Mouse (Mus musculus): Measurements from ENCODE around the gene Gm29564. TPM values are rescaled to one million over a fixed set of nuclear protein-coding genes. Genes with fewer than 3 reads are reported as not detected.
"Not testable (repeated sequence)": the region's sequence is repeated elsewhere in the genome, so short reads cannot be mapped to it uniquely, and the experiment has no call there.

Gm29564 gene
- total RNA-seq (2012; rRNA removed) = not detected in 2 replicates
- not detected for polyA plus RNA-seq (2012; ENCODE audit: insufficient read depth in 1 of 2, insufficient read length in 2 of 2, low read depth in 1 of 2, low replicate concordance in 2 of 2, missing spikeins in 1 of 2)

DNA sequence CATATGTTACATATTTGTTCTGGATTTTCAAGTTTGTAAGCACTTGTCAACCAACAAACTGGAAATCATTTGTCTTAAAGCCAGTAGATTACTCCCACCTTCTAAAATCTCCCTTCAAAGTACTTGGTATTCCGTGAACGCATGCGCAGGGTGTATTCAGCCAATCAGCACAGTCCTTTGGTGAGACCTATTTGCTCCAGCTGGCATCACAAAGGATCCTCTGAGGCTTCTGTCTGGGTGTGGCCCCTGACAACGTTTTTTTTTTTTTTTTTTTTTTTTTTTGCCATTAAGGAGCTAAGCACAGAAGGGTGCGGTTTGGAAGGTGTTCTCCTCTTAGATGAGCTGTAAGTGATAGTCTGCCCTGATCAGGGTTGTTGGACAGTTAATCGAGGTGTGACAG, at the start of gene Gm29564:
TSS of gene Gm29564 (plus strand) at position 301 of the 400 bp plus-strand sequence.
- H3K4me1 ChIP-seq (ENCODE audit: control insufficient read depth in 1 of 2, insufficient read depth in 2 of 2, low read length in 2 of 2); H3K36me3 ChIP-seq (ENCODE audit: control insufficient read depth in 1 of 2, insufficient read depth in 2 of 2, low read length in 2 of 2): not testable (repeated sequence)

More for the DNA sequence above, at the start of gene Gm29564:
- not testable (repeated sequence) for DNase-seq (ENCODE audit: low read depth, low spot score); H3K27ac ChIP-seq (ENCODE audit: control insufficient read depth, low read depth, low read length); H3K27me3 ChIP-seq (ENCODE audit: control insufficient read depth in 1 of 2, insufficient read depth in 2 of 2, low read length in 2 of 2); H3K9me3 ChIP-seq (replicated peaks; ENCODE audit: insufficient read depth, low read length); H3K4me3 ChIP-seq (ENCODE audit: control insufficient read depth in 1 of 2, insufficient read depth in 1 of 2, low read depth in 2 of 2, low read length in 2 of 2); H3K79me2 ChIP-seq (ENCODE audit: control insufficient read depth, insufficient read depth, low read length, poor library complexity); H3K9ac ChIP-seq (ENCODE audit: control insufficient read depth, low read depth, low read length, poor library complexity, severe bottlenecking)

Other genes with a start within 250 kb of the Gm29564 start
- gene Gm20867, start 249.8 kb upstream of the Gm29564 start, total RNA-seq (2012; rRNA removed) = not detected in 2 replicates
- gene Gm20867, start 249.8 kb upstream of the Gm29564 start, polyA plus RNA-seq (2012; ENCODE audit: insufficient read depth in 1 of 2, insufficient read length in 2 of 2, low read depth in 1 of 2, low replicate concordance in 2 of 2, missing spikeins in 1 of 2) = not detected

Measured in MEL (cell line).